Mouse (Mus musculus): ENCODE results near the gene Scube1.

The Scube1 gene

GRCm38 (mm10) chr15:83595364-83595711, 129.5 kb downstream of the Scube1 start:
- DNase-seq (ENCODE audit: low read depth, low spot score): no peak

- DNase-seq (ENCODE audit: low read depth, low spot score): peak; percentile 98
These were observed 130.1 kb downstream of the Scube1 start, which contains the start of gene Ttll12 for GRCm38 (mm10) chr15:83594513-83595363. TSS of gene Ttll12 (minus strand) at chr15:83595157.

- no peak for DNase-seq (ENCODE audit: low read depth, low spot score)
These were observed 130.9 kb downstream of the Scube1 start for GRCm38 (mm10) chr15:83593702-83594512.

- DNase-seq (ENCODE audit: low read depth, low spot score): no peak
These were observed 131.6 kb downstream of the Scube1 start for GRCm38 (mm10) chr15:83593189-83593585.

- no peak for DNase-seq (ENCODE audit: low read depth, low spot score)
These were observed 132.3 kb downstream of the Scube1 start for GRCm38 (mm10) chr15:83592260-83593188.

- no peak for DNase-seq (ENCODE audit: low read depth, low spot score)
These were observed 133.1 kb downstream of the Scube1 start for GRCm38 (mm10) chr15:83591758-83592157.

GRCm38 (mm10) chr15:83590841-83591240, 134.0 kb downstream of the Scube1 start:
- no peak for DNase-seq (ENCODE audit: low read depth, low spot score)

GRCm38 (mm10) chr15:83584741-83585220, 140.0 kb downstream of the Scube1 start:
- no peak for DNase-seq (ENCODE audit: low read depth, low spot score)

GRCm38 (mm10) chr15:83583419-83584156, 141.2 kb downstream of the Scube1 start:
- DNase-seq (ENCODE audit: low read depth, low spot score): peak; percentile 55

- DNase-seq (ENCODE audit: low read depth, low spot score): no peak
These were observed 141.9 kb downstream of the Scube1 start for GRCm38 (mm10) chr15:83582931-83583330.

GRCm38 (mm10) chr15:83576651-83577050, 148.2 kb downstream of the Scube1 start:
- no peak for DNase-seq (ENCODE audit: low read depth, low spot score)

- DNase-seq (ENCODE audit: low read depth, low spot score): no peak
These were observed 149.3 kb downstream of the Scube1 start for GRCm38 (mm10) chr15:83575543-83575942.

- DNase-seq (ENCODE audit: low read depth, low spot score): no peak
These were observed 150.0 kb downstream of the Scube1 start for GRCm38 (mm10) chr15:83574731-83575351.

GRCm38 (mm10) chr15:83573606-83574005, 151.2 kb downstream of the Scube1 start:
- DNase-seq (ENCODE audit: low read depth, low spot score): no peak

GRCm38 (mm10) chr15:83572132-83572531, 152.7 kb downstream of the Scube1 start:
- DNase-seq (ENCODE audit: low read depth, low spot score): no peak

GRCm38 (mm10) chr15:83571636-83572035, 153.2 kb downstream of the Scube1 start:
- DNase-seq (ENCODE audit: low read depth, low spot score): no peak

GRCm38 (mm10) chr15:83570641-83571040, 154.2 kb downstream of the Scube1 start:
- DNase-seq (ENCODE audit: low read depth, low spot score): no peak

- no peak for DNase-seq (ENCODE audit: low read depth, low spot score)
These were observed 155.1 kb downstream of the Scube1 start for GRCm38 (mm10) chr15:83569682-83570081.

GRCm38 (mm10) chr15:83568544-83568943, 156.3 kb downstream of the Scube1 start:
- DNase-seq (ENCODE audit: low read depth, low spot score): no peak

- DNase-seq (ENCODE audit: low read depth, low spot score): no peak
These were observed 157.1 kb downstream of the Scube1 start for GRCm38 (mm10) chr15:83567728-83568127.
